Mouse (Mus musculus): ENCODE results near the gene Cadm1. TPM values are rescaled to one million over a fixed set of nuclear protein-coding genes. Genes with fewer than 3 reads are reported as not detected.

Cadm1 gene
- total RNA-seq, 2 experiments from 2014 or later, result 0.85 to 6.0 TPM

DNA sequence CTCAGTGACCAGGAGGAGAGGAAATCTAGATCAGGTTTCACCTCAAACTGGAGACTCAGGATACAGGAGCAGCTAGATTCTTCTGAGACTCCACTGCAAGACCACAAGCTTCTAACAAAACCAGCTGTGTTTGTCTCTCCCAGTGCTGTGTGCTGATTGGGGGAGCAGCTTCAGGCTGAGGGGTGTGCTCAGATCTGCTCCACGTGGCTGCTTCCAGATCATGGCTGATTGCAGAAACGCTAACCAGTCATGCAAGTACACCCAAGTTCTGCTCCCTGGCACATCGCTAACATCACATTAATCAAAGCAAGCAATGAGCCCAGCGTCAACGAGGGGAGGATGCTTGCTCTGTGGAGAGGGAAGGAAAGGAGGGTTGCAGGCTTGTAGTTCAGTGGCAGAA, 364.1 kb downstream of the Cadm1 start:
- no peak for ATAC-seq (replicated peaks; ENCODE audit: low FRiP score, poor library complexity, severe bottlenecking)

DNA sequence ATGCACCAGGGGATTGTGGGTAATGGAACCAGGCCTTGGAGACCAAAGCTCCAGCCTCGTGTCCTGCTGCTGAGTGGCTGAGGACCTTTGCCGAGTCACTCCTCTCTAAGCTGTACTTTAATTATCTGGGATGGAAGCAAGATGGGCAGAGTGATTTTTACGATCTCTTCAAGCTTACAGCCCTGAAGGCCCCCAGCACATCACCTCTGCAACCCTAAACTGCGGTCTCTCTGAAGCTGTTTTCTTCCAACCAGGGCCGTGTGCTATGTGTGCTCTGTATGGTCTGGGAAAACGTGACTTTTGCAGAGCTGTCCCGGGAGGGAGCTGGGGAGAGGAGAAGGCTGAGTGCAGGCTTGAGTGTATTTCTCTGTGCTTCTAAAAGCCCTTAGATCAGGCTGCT, 364.7 kb downstream of the Cadm1 start:
- no peak for ATAC-seq (replicated peaks; ENCODE audit: low FRiP score, poor library complexity, severe bottlenecking)

DNA sequence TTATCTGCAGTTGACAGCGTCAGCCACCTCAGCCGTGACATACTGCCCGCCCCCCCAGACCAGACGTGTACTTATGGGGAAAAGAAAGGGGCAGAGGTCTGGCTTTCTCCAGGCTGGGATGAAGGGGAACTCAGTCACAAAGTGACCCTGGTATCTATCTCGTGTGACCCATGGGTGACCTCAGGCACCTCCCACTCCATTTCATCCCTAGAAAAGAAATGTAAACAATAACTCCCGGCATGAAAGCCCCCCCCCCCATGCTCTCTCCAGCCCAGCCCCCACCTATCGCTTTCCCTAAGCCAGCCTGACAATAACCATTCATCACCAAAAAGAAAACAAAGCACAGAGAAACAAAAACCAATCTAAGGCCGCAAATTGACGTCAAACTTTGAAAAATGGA, 365.1 kb downstream of the Cadm1 start:
- ATAC-seq (replicated peaks; ENCODE audit: low FRiP score, poor library complexity, severe bottlenecking), result no peak

DNA sequence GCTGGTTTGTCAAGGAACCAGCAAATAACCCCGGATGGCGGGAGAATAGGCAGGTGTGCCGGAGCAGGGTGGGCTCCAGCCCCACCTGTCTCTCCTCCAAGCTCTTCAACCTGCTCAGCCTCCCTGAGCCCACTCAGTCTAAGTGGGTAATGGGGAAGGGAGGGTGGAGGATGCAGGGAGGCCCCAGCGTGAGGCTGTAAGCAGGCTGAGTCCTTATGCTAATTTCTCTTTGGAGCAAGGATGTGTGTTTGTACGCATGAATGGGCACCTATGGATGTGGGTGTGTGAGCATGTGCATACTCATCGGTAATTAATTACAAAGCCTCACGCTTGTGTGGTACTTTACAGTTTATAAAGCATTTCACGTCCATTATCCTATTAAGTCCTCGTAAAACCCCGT, 370.8 kb downstream of the Cadm1 start:
- ATAC-seq (replicated peaks; ENCODE audit: low FRiP score, poor library complexity, severe bottlenecking), result no peak

DNA sequence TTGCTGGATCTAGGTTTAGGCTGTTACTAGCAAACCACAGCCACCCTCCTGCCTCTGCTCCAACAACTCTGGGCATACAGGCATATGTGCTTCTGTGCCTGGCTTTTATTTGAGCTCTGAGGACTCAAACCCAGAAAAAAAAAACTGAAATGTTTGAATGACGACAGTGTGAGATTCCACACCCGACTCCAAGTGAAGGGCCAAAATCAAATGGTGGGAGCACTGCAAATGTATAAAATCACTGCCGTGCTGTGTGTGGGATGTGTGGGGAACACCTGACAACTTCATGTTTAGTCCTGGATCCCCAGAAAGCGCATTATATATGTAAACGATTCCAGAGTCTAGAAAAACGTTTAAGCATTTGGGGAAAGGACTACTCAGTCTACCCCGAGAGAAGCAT, 373.7 kb downstream of the Cadm1 start:
- ATAC-seq (replicated peaks; ENCODE audit: low FRiP score, poor library complexity, severe bottlenecking), result no peak

DNA sequence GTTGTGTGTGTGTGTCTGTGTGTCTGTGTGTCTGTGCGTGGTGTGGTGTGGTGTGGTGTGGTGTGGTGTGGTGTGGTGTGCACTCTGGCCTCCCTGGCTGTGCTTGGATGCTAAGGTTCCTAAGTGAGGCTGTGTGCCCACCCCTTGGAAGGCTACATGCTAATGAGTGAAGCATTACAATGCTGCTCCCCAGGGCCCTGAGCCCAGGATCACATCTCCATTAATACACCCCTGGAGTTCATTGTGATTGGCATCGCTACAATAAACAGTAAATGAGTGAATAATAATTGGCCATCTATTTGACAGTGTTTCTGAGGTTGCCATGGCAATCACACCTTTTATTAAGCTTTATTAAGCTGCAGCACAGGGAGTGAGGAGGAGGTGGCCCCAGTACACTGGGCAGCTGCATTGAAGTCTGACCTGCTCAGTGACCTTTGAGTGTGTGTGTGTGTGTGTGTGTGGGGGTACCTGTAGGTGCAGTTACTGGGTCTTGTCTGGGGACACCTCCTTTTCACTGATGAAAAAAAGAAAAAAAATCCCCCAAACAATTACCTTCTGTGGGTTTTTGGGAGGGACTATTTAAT, 374.5 kb downstream of the Cadm1 start:
- no peak for ATAC-seq (replicated peaks; ENCODE audit: low FRiP score, poor library complexity, severe bottlenecking)

DNA sequence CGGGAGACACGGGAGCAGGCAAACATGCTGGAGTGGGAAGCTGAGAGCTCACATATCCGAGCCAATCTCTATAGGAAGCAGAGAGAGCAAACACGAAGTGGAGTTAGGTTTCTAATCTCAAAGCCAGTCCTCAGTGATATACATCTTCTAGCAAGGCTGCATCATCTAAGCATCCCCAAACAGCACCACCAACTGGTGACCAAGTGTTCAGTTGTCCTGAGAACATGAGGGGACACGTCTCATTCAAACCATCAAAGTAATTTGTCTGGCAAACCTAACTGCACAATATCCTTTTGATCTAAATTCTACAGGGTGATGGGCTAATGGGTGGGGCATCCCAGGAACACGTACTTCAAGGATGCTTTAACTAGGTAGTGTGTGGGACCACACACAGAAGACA, 376.5 kb downstream of the Cadm1 start:
- ATAC-seq (replicated peaks; ENCODE audit: low FRiP score, poor library complexity, severe bottlenecking), result no peak
